Mouse (Mus musculus): ENCODE results near the gene Olfr27. TPM values are rescaled to one million over a fixed set of nuclear protein-coding genes. Genes with fewer than 3 reads are reported as not detected.

The Olfr27 gene
- total RNA-seq (2014; fragmentation: Nextera tagmentation) (not detected in 2 replicates), total RNA-seq (2017) (0.33 TPM in 1 of 2 replicates, not detected in the other), polyA plus RNA-seq (2012) (not detected in 2 replicates)

DNA sequence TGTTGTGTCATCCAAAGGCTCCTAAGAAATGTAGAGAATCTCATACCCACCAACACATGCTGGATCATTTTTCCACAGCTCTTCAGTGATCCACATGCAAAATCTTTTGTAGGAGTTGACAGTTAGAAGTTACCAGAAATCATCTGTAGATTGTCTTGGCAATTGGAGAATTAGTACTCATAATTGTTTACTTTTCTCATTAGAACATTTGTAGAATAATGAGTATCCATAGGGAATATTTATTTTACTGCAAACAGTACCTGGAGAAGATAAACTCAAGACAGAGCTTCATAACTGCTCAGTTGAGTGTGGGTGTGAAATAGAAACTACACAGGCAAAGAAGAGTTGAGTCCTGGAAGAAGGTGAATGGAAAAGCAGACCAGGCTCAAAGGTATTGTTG is at the start of gene Olfr27:
Gene Olfr27, plus strand, starts transcription at position 301 of the 400 bp plus-strand sequence.
- no peak within 1 kb of the TSS for H3K4me3 ChIP-seq (ENCODE audit: low read depth, low read length)
- H3K36me3 ChIP-seq (replicated peaks) = no peaks in the 10 kb centered on the region
- H3K4me1 ChIP-seq (ENCODE audit: insufficient read depth, low read depth, low read length) = no peaks in the 10 kb centered on the region
- ATAC-seq (ENCODE audit: extremely low read depth, insufficient number of reproducible peaks, low FRiP score, poor library complexity, severe bottlenecking) (no peak), DNase-seq (ENCODE audit: low spot score) (no peak)
- TF ChIP-seq TAL1 (conservative IDR thresholded peaks at IDR 0.05; ENCODE audit: low read depth, low read length) (no peak), GATA1 (IDR thresholded peaks at IDR 0.05; ENCODE audit: borderline replicate concordance, low read length) (no peak), GATA2 (IDR thresholded peaks at IDR 0.05; ENCODE audit: borderline replicate concordance, low read depth, low read length) (no peak), POLR2AphosphoS5 (IDR thresholded peaks at IDR 0.05; ENCODE audit: insufficient replicate concordance, low read depth, low read length) (no peak), CTCF (IDR thresholded peaks at IDR 0.05; ENCODE audit: low read depth, low read length) (no peak)
- H3K27me3 ChIP-seq (ENCODE audit: insufficient read depth, low read length) = no peaks in the 10 kb centered on the region
- no peaks in the 10 kb centered on the region for H3K9me3 ChIP-seq (replicated peaks)

DNA sequence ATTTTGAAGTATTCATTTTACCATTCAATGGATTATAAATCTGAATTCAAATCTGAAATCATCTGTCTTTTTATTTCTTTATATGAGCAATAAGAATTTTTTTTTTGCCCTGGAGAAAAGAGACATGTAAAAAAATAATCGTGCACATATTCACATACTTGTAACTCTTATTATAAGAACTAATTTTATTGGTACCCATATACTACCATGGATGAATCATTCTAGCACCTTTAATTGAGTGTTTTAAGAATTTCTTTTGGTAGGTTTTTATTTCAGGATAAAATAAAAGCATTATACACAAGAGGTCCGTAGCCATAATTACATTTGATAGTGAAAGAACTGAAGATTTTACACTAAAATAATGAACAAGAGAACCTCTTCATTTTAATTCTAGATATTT is 49.1 kb upstream of the Olfr27 start, which contains the start of gene Olfr938:
Gene Olfr938, minus strand, starts transcription at position 101 of the 400 bp plus-strand sequence.
- ATAC-seq (ENCODE audit: extremely low read depth, insufficient number of reproducible peaks, low FRiP score, poor library complexity, severe bottlenecking) = no peak
- TF ChIP-seq GATA2 (IDR thresholded peaks at IDR 0.05; ENCODE audit: borderline replicate concordance, low read depth, low read length) (no peak), GATA1 (IDR thresholded peaks at IDR 0.05; ENCODE audit: borderline replicate concordance, low read length) (no peak), TAL1 (conservative IDR thresholded peaks at IDR 0.05; ENCODE audit: low read depth, low read length) (no peak), POLR2AphosphoS5 (IDR thresholded peaks at IDR 0.05; ENCODE audit: insufficient replicate concordance, low read depth, low read length) (no peak), CTCF (IDR thresholded peaks at IDR 0.05; ENCODE audit: low read depth, low read length) (no peak)
- Histone ChIP-seq H3K36me3 (replicated peaks) (no peaks in the 10 kb centered on the region), H3K4me3 (ENCODE audit: low read depth, low read length) (no peak within 1 kb of the TSS), H3K4me1 (ENCODE audit: insufficient read depth, low read depth, low read length) (no peaks in the 10 kb centered on the region), H3K9me3 (replicated peaks) (peaks cover 6% of the 10 kb centered on the region), H3K27me3 (ENCODE audit: insufficient read depth, low read length) (no peaks in the 10 kb centered on the region)
- DNase-seq (ENCODE audit: low spot score) = no peak

DNA sequence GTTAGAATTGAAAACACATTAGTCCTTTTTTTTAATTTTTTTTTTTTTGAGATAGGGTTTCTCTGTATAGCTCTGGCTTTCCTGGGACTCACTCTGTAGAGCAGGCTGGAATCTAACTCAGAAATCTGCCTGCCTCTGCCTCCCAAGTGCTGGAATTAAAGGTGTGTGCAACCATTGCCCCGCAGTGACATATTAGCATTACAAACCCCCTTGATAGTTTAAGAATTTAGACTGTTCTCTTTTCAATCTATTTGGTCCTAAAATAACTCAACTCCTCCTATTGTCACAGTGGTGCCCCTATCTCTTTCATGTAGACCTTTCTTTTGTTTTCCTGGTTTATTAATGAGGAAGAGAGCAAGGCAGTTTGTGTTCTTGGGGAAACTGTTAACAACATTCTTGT is 605 bp upstream of the Olfr27 start:
- H3K9me3 ChIP-seq (replicated peaks) = no peaks in the 10 kb centered on the region
- no peak overlapping the region for H3K4me3 ChIP-seq (ENCODE audit: low read depth, low read length)
- DNase-seq (ENCODE audit: low spot score) (no peak), ATAC-seq (ENCODE audit: extremely low read depth, insufficient number of reproducible peaks, low FRiP score, poor library complexity, severe bottlenecking) (no peak)
- H3K27me3 ChIP-seq (ENCODE audit: insufficient read depth, low read length) = no peaks in the 10 kb centered on the region
- no peak for TF ChIP-seq CTCF (IDR thresholded peaks at IDR 0.05; ENCODE audit: low read depth, low read length)
- TF ChIP-seq POLR2AphosphoS5 (IDR thresholded peaks at IDR 0.05; ENCODE audit: insufficient replicate concordance, low read depth, low read length) = no peak
- no peak for TF ChIP-seq GATA2 (IDR thresholded peaks at IDR 0.05; ENCODE audit: borderline replicate concordance, low read depth, low read length)
- TF ChIP-seq TAL1 (conservative IDR thresholded peaks at IDR 0.05; ENCODE audit: low read depth, low read length) = no peak
- TF ChIP-seq GATA1 (IDR thresholded peaks at IDR 0.05; ENCODE audit: borderline replicate concordance, low read length) = no peak
- H3K4me1 ChIP-seq (ENCODE audit: insufficient read depth, low read depth, low read length) = no peaks in the 10 kb centered on the region
- H3K36me3 ChIP-seq (replicated peaks) = no peaks in the 10 kb centered on the region

DNA sequence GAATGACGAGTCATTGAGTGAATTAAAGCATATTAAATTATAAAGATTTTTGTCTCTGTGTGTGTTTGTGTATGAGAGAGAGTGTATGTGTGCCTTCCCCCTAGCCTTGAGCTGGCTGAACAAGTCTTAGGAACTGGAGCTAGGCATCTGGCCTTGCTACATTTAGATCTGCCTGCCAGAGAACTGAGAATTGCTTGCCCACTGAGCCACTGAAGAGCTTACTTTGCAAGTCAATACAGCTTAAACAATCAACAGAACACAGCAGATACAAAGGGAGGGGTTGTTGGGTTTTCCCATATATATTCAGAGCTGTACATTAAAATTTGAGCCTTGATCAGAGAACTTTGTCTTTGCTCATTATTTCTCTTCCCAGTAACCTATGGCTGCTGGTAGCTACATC is 24.5 kb downstream of the Olfr27 start:
- TF ChIP-seq POLR2AphosphoS5 (IDR thresholded peaks at IDR 0.05; ENCODE audit: insufficient replicate concordance, low read depth, low read length) (no peak), GATA2 (IDR thresholded peaks at IDR 0.05; ENCODE audit: borderline replicate concordance, low read depth, low read length) (no peak), GATA1 (IDR thresholded peaks at IDR 0.05; ENCODE audit: borderline replicate concordance, low read length) (no peak), CTCF (IDR thresholded peaks at IDR 0.05; ENCODE audit: low read depth, low read length) (no peak), TAL1 (conservative IDR thresholded peaks at IDR 0.05; ENCODE audit: low read depth, low read length) (no peak)
- no peak overlapping the region for H3K4me3 ChIP-seq (ENCODE audit: low read depth, low read length)
- H3K9me3 ChIP-seq (replicated peaks) = no peaks in the 10 kb centered on the region
- H3K4me1 ChIP-seq (ENCODE audit: insufficient read depth, low read depth, low read length) = no peaks in the 10 kb centered on the region
- H3K27me3 ChIP-seq (ENCODE audit: insufficient read depth, low read length) = no peaks in the 10 kb centered on the region
- DNase-seq (ENCODE audit: low spot score) (no peak), ATAC-seq (ENCODE audit: extremely low read depth, insufficient number of reproducible peaks, low FRiP score, poor library complexity, severe bottlenecking) (no peak)
- no peaks in the 10 kb centered on the region for H3K36me3 ChIP-seq (replicated peaks)

DNA sequence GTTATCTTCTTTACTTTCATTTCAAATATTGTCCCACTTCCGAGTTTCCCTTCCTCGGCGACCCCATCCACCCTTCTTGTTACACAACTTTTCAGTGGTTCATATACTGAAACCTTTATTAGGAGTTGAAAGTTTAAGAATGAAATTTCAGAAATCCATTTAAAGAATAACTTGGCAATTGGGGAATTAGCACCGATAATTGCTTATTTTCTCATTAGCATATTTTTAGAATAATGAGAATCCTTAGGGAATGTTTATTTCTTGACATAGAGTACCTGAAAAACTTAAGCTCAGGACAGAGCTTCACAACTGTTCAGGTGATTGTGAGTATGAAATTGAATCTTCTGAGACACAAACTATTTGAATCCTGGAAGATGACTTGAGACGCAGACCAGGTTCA is 38.1 kb downstream of the Olfr27 start, which contains the start of gene Olfr943:
Gene Olfr943, plus strand, starts transcription at position 301 of the 400 bp plus-strand sequence.
- Histone ChIP-seq H3K36me3 (replicated peaks) (no peaks in the 10 kb centered on the region), H3K27me3 (ENCODE audit: insufficient read depth, low read length) (no peaks in the 10 kb centered on the region), H3K4me3 (ENCODE audit: low read depth, low read length) (no peak within 1 kb of the TSS), H3K9me3 (replicated peaks) (no peaks in the 10 kb centered on the region), H3K4me1 (ENCODE audit: insufficient read depth, low read depth, low read length) (no peaks in the 10 kb centered on the region)
- TF ChIP-seq POLR2AphosphoS5 (IDR thresholded peaks at IDR 0.05; ENCODE audit: insufficient replicate concordance, low read depth, low read length) (no peak), TAL1 (conservative IDR thresholded peaks at IDR 0.05; ENCODE audit: low read depth, low read length) (no peak), GATA1 (IDR thresholded peaks at IDR 0.05; ENCODE audit: borderline replicate concordance, low read length) (no peak), GATA2 (IDR thresholded peaks at IDR 0.05; ENCODE audit: borderline replicate concordance, low read depth, low read length) (no peak), CTCF (IDR thresholded peaks at IDR 0.05; ENCODE audit: low read depth, low read length) (no peak)
- DNase-seq (ENCODE audit: low spot score) (no peak), ATAC-seq (ENCODE audit: extremely low read depth, insufficient number of reproducible peaks, low FRiP score, poor library complexity, severe bottlenecking) (no peak)

Other genes with a start within 250 kb of the Olfr27 start
- not detected in 2 replicates for gene Olfr930, start 198.3 kb upstream of the Olfr27 start, total RNA-seq (2014; fragmentation: Nextera tagmentation)
- gene Olfr930, start 198.3 kb upstream of the Olfr27 start, total RNA-seq (2017) = not detected in 2 replicates
- not detected in 2 replicates for gene Olfr930, start 198.3 kb upstream of the Olfr27 start, polyA plus RNA-seq (2012)
- gene Olfr933, start 155.8 kb upstream of the Olfr27 start, total RNA-seq (2014; fragmentation: Nextera tagmentation) = not detected in 2 replicates
- gene Olfr933, start 155.8 kb upstream of the Olfr27 start, total RNA-seq (2017) = 0.22 TPM in 1 of 2 replicates, not detected in the other
- gene Olfr933, start 155.8 kb upstream of the Olfr27 start, polyA plus RNA-seq (2012) = not detected in 2 replicates
- not detected in 2 replicates for gene Olfr934, start 139.8 kb upstream of the Olfr27 start, total RNA-seq (2014; fragmentation: Nextera tagmentation)
- gene Olfr934, start 139.8 kb upstream of the Olfr27 start, total RNA-seq (2017) = 0.16 TPM in 1 of 2 replicates, not detected in the other
- not detected in 2 replicates for gene Olfr934, start 139.8 kb upstream of the Olfr27 start, polyA plus RNA-seq (2012)
- gene Olfr935, start 128.4 kb upstream of the Olfr27 start, total RNA-seq (2014; fragmentation: Nextera tagmentation) = not detected in 2 replicates
- 0.11 TPM in 1 of 2 replicates, not detected in the other for gene Olfr935, start 128.4 kb upstream of the Olfr27 start, total RNA-seq (2017)
- not detected in 2 replicates for gene Olfr935, start 128.4 kb upstream of the Olfr27 start, polyA plus RNA-seq (2012)
- not detected in 2 replicates for gene Olfr146, start 104.8 kb upstream of the Olfr27 start, total RNA-seq (2014; fragmentation: Nextera tagmentation)
- gene Olfr146, start 104.8 kb upstream of the Olfr27 start, total RNA-seq (2017) = 0.16 TPM in 1 of 2 replicates, not detected in the other
- gene Olfr146, start 104.8 kb upstream of the Olfr27 start, polyA plus RNA-seq (2012) = not detected in 2 replicates
- not detected in 2 replicates for gene Olfr937, start 63.2 kb upstream of the Olfr27 start, total RNA-seq (2014; fragmentation: Nextera tagmentation)
- 1.1 TPM in 1 of 2 replicates, not detected in the other for gene Olfr937, start 63.2 kb upstream of the Olfr27 start, total RNA-seq (2017)
- not detected in 2 replicates for gene Olfr937, start 63.2 kb upstream of the Olfr27 start, polyA plus RNA-seq (2012)
- gene Olfr938, start 49.2 kb upstream of the Olfr27 start, total RNA-seq (2014; fragmentation: Nextera tagmentation) = not detected in 2 replicates
- not detected in 2 replicates for gene Olfr938, start 49.2 kb upstream of the Olfr27 start, total RNA-seq (2017)
- gene Olfr938, start 49.2 kb upstream of the Olfr27 start, polyA plus RNA-seq (2012) = not detected in 2 replicates
- not detected in 2 replicates for gene Olfr943, start 38.2 kb downstream of the Olfr27 start, total RNA-seq (2014; fragmentation: Nextera tagmentation)
- under 0.01 and 0.16 TPM in 2 replicates for gene Olfr943, start 38.2 kb downstream of the Olfr27 start, total RNA-seq (2017)
- not detected in 2 replicates for gene Olfr943, start 38.2 kb downstream of the Olfr27 start, polyA plus RNA-seq (2012)
- gene Olfr944, start 73.8 kb downstream of the Olfr27 start, total RNA-seq (2014; fragmentation: Nextera tagmentation) = not detected in 2 replicates
- 0.12 TPM in 1 of 2 replicates, not detected in the other for gene Olfr944, start 73.8 kb downstream of the Olfr27 start, total RNA-seq (2017)
- gene Olfr944, start 73.8 kb downstream of the Olfr27 start, polyA plus RNA-seq (2012) = not detected in 2 replicates
- gene Olfr1537, start 121.9 kb downstream of the Olfr27 start, total RNA-seq (2014; fragmentation: Nextera tagmentation) = not detected in 2 replicates
- gene Olfr1537, start 121.9 kb downstream of the Olfr27 start, total RNA-seq (2017) = 0.11 and 0.12 TPM in 2 replicates
- gene Olfr1537, start 121.9 kb downstream of the Olfr27 start, polyA plus RNA-seq (2012) = not detected in 2 replicates
- gene Olfr945, start 148.7 kb downstream of the Olfr27 start, total RNA-seq (2014; fragmentation: Nextera tagmentation) = not detected in 2 replicates
- gene Olfr945, start 148.7 kb downstream of the Olfr27 start, total RNA-seq (2017) = 0.06 TPM in 1 of 2 replicates, not detected in the other
- gene Olfr945, start 148.7 kb downstream of the Olfr27 start, polyA plus RNA-seq (2012) = not detected in 2 replicates
- not detected in 2 replicates for gene Olfr948, start 197.9 kb downstream of the Olfr27 start, total RNA-seq (2014; fragmentation: Nextera tagmentation)
- under 0.01 and 0.06 TPM in 2 replicates for gene Olfr948, start 197.9 kb downstream of the Olfr27 start, total RNA-seq (2017)
- not detected in 2 replicates for gene Olfr948, start 197.9 kb downstream of the Olfr27 start, polyA plus RNA-seq (2012)